Mouse (Mus musculus) neural tube, embryonic 13.5 days (tissue): ENCODE data around the gene Slc16a12. TPM values are rescaled to one million over a fixed set of nuclear protein-coding genes. Genes with fewer than 3 reads are reported as not detected.

Experiments used
- ATAC-seq: fragments of 200-750 bp; cut with Nextera tagmentation; 2 replicates; pipeline ENCODE4 v1.8.0; 2017; ENCODE audit warnings: low read depth, mild to moderate bottlenecking, moderate TSS enrichment, moderate library complexity
- H3K27ac ChIP-seq: fragments of 300-500 bp; sonication (generic); replicated peaks from 2 replicates; pipeline ENCODE4 v1.5.1; 2015; ENCODE audit warnings: moderate library complexity, mild to moderate bottlenecking, inconsistent platforms
- H3K27me3 ChIP-seq: fragments of 300-500 bp; sonication (generic); 2 replicates; pipeline ENCODE4 v1.6.1; 2015; ENCODE audit warnings: mild to moderate bottlenecking, inconsistent platforms
- H3K36me3 ChIP-seq: fragments of 300-500 bp; sonication (generic); 2 replicates; pipeline ENCODE4 v1.6.1; 2015; ENCODE audit warnings: mild to moderate bottlenecking, inconsistent platforms
- H3K4me1 ChIP-seq: fragments of 300-500 bp; sonication (generic); replicated peaks from 2 replicates; pipeline ENCODE4 v1.6.1; 2015; ENCODE audit warnings: inconsistent platforms
- H3K4me2 ChIP-seq: fragments of 300-500 bp; sonication (generic); 2 replicates; pipeline ENCODE4 v1.6.1; 2015; ENCODE audit warnings: inconsistent platforms, mild to moderate bottlenecking, moderate library complexity
- H3K4me3 ChIP-seq: fragments of 300-500 bp; sonication (generic); 2 replicates; pipeline ENCODE4 v1.5.1; 2015; ENCODE audit warnings: mild to moderate bottlenecking, inconsistent platforms
- H3K9ac ChIP-seq: fragments of 300-500 bp; sonication (generic); 2 replicates; pipeline ENCODE4 v1.6.1; 2015; ENCODE audit warnings: moderate library complexity, mild to moderate bottlenecking, inconsistent platforms
- H3K9me3 ChIP-seq: fragments of 300-500 bp; sonication (generic); 2 replicates; pipeline ENCODE4 v1.6.1; 2016; ENCODE audit warnings: inconsistent platforms
- WGBS: fragments of 180-500 bp; shearing (Covaris S2); methylation state at CpG from one replicate; pipeline ENCODE4 v1.1.7; 2015; 5-methylcytosine and 5-hydroxymethylcytosine counted together
- polyA plus RNA-seq: library from polyadenylated mRNA; unstranded; fragments of >200 nt; fragmentation: Nextera tagmentation; extraction: Ambion mirVana; gene quantifications from 2 replicates; pipeline ENCODE4 v1.2.1, GENCODE M21; 2015

The Slc16a12 gene
- polyA plus RNA-seq, 1 experiment from 2014 or later, result 2.0 TPM

GRCm38 (mm10) chr19:34724598-34724997, 22.5 kb downstream of the Slc16a12 start:
- Histone ChIP-seq H3K27me3 (no peaks in the 10 kb centered on the region), H3K9me3 (no peaks in the 10 kb centered on the region), H3K4me2 (no peak overlapping the region), H3K4me3 (no peak overlapping the region), H3K27ac (no peak overlapping the region), H3K9ac (no peak overlapping the region), H3K4me1 (no peaks in the 10 kb centered on the region), H3K36me3 (no peaks in the 10 kb centered on the region)
- no peak for ATAC-seq
- 92% methylated on average over 4 of the region's 4 CpGs for WGBS

- Histone ChIP-seq H3K9me3 (no peaks in the 10 kb centered on the region), H3K4me3 (no peak overlapping the region), H3K27me3 (no peaks in the 10 kb centered on the region), H3K4me1 (no peaks in the 10 kb centered on the region), H3K36me3 (no peaks in the 10 kb centered on the region), H3K27ac (no peak overlapping the region), H3K9ac (no peak overlapping the region), H3K4me2 (no peak overlapping the region)
- 94% methylated on average over 3 of the region's 3 CpGs for WGBS
- ATAC-seq, result no peak
Observed at GRCm38 (mm10) chr19:34722541-34722940, 24.5 kb downstream of the Slc16a12 start.

- Histone ChIP-seq H3K4me1 (no peaks in the 10 kb centered on the region), H3K27ac (no peak overlapping the region), H3K9me3 (no peaks in the 10 kb centered on the region), H3K27me3 (no peaks in the 10 kb centered on the region), H3K36me3 (no peaks in the 10 kb centered on the region), H3K9ac (no peak overlapping the region), H3K4me3 (no peak overlapping the region), H3K4me2 (no peak overlapping the region)
- no peak for ATAC-seq
Observed at GRCm38 (mm10) chr19:34720130-34720529, 27.0 kb downstream of the Slc16a12 start.

- Histone ChIP-seq H3K4me1 (no peaks in the 10 kb centered on the region), H3K9me3 (no peaks in the 10 kb centered on the region), H3K27me3 (no peaks in the 10 kb centered on the region), H3K4me2 (no peak overlapping the region), H3K36me3 (no peaks in the 10 kb centered on the region), H3K4me3 (no peak overlapping the region), H3K27ac (no peak overlapping the region), H3K9ac (no peak overlapping the region)
- no peak for ATAC-seq
- WGBS, result 92% methylated on average over 5 of the region's 5 CpGs
Observed at GRCm38 (mm10) chr19:34718963-34719362, 28.1 kb downstream of the Slc16a12 start.

- no peak overlapping the region for H3K4me2 ChIP-seq
- 70% methylated on average over 2 of the region's 2 CpGs for WGBS
- no peak for ATAC-seq
- H3K4me1 ChIP-seq, result no peaks in the 10 kb centered on the region
- no peaks in the 10 kb centered on the region for H3K27me3 ChIP-seq
- no peak overlapping the region for H3K4me3 ChIP-seq
- H3K9ac ChIP-seq, result no peak overlapping the region
- H3K27ac ChIP-seq, result no peak overlapping the region
- H3K36me3 ChIP-seq, result no peaks in the 10 kb centered on the region
- H3K9me3 ChIP-seq, result no peaks in the 10 kb centered on the region
Observed at GRCm38 (mm10) chr19:34718478-34718877, 28.6 kb downstream of the Slc16a12 start.

GRCm38 (mm10) chr19:34715895-34716294, 31.2 kb downstream of the Slc16a12 start:
- Histone ChIP-seq H3K4me3 (no peak overlapping the region), H3K4me2 (no peak overlapping the region), H3K36me3 (no peaks in the 10 kb centered on the region), H3K27ac (no peak overlapping the region), H3K9ac (no peak overlapping the region), H3K9me3 (no peaks in the 10 kb centered on the region), H3K27me3 (no peaks in the 10 kb centered on the region), H3K4me1 (no peaks in the 10 kb centered on the region)
- ATAC-seq, result no peak
- WGBS, result 78% methylated on average over 1 of the region's 1 CpGs

- H3K4me1 ChIP-seq, result no peaks in the 10 kb centered on the region
- 0 out of 2 replicates have a peak, but pooled peaks have one; percentile 19 for ATAC-seq
- H3K9me3 ChIP-seq, result no peaks in the 10 kb centered on the region
- H3K27ac ChIP-seq, result no peak overlapping the region
- no peak overlapping the region for H3K9ac ChIP-seq
- H3K27me3 ChIP-seq, result no peaks in the 10 kb centered on the region
- H3K4me2 ChIP-seq, result no peak overlapping the region
- H3K4me3 ChIP-seq, result no peak overlapping the region
- WGBS, result 47% methylated on average over 5 of the region's 5 CpGs
- no peaks in the 10 kb centered on the region for H3K36me3 ChIP-seq
Observed at GRCm38 (mm10) chr19:34714250-34714666, 32.8 kb downstream of the Slc16a12 start.

- H3K27me3 ChIP-seq, result no peaks in the 10 kb centered on the region
- no peaks in the 10 kb centered on the region for H3K4me1 ChIP-seq
- no peak overlapping the region for H3K27ac ChIP-seq
- H3K4me3 ChIP-seq, result no peak overlapping the region
- no peak overlapping the region for H3K9ac ChIP-seq
- H3K4me2 ChIP-seq, result no peak overlapping the region
- ATAC-seq, result no peak
- no peaks in the 10 kb centered on the region for H3K36me3 ChIP-seq
- no peaks in the 10 kb centered on the region for H3K9me3 ChIP-seq
- 87% methylated on average over 2 of the region's 2 CpGs for WGBS
Observed at GRCm38 (mm10) chr19:34712050-34712449, 35.0 kb downstream of the Slc16a12 start.

- no peak for ATAC-seq
- Histone ChIP-seq H3K4me3 (no peak overlapping the region), H3K4me2 (no peak overlapping the region), H3K9ac (no peak overlapping the region), H3K9me3 (no peaks in the 10 kb centered on the region), H3K27me3 (no peaks in the 10 kb centered on the region), H3K4me1 (no peaks in the 10 kb centered on the region), H3K36me3 (no peaks in the 10 kb centered on the region), H3K27ac (no peak overlapping the region)
- 97% methylated on average over 2 of the region's 2 CpGs for WGBS
Observed at GRCm38 (mm10) chr19:34708221-34708620, 38.9 kb downstream of the Slc16a12 start.

GRCm38 (mm10) chr19:34707571-34707970, 39.5 kb downstream of the Slc16a12 start:
- 81% methylated on average over 2 of the region's 2 CpGs for WGBS
- Histone ChIP-seq H3K4me3 (no peak overlapping the region), H3K4me1 (no peaks in the 10 kb centered on the region), H3K9me3 (no peaks in the 10 kb centered on the region), H3K36me3 (no peaks in the 10 kb centered on the region), H3K27ac (no peak overlapping the region), H3K4me2 (no peak overlapping the region), H3K27me3 (no peaks in the 10 kb centered on the region), H3K9ac (no peak overlapping the region)
- ATAC-seq, result no peak

GRCm38 (mm10) chr19:34706261-34706660, 40.8 kb downstream of the Slc16a12 start:
- no peaks in the 10 kb centered on the region for H3K9me3 ChIP-seq
- no peaks in the 10 kb centered on the region for H3K36me3 ChIP-seq
- no peak for ATAC-seq
- H3K4me2 ChIP-seq, result no peak overlapping the region
- H3K9ac ChIP-seq, result no peak overlapping the region
- no peaks in the 10 kb centered on the region for H3K4me1 ChIP-seq
- 75% methylated on average over 6 of the region's 6 CpGs for WGBS
- no peak overlapping the region for H3K27ac ChIP-seq
- H3K4me3 ChIP-seq, result no peak overlapping the region
- H3K27me3 ChIP-seq, result no peaks in the 10 kb centered on the region

- Histone ChIP-seq H3K4me3 (no peak overlapping the region), H3K9me3 (no peaks in the 10 kb centered on the region), H3K27me3 (no peaks in the 10 kb centered on the region), H3K27ac (no peak overlapping the region), H3K9ac (no peak overlapping the region), H3K4me2 (no peak overlapping the region), H3K4me1 (no peaks in the 10 kb centered on the region), H3K36me3 (no peaks in the 10 kb centered on the region)
- 93% methylated on average over 1 of the region's 1 CpGs for WGBS
- no peak for ATAC-seq
Observed at GRCm38 (mm10) chr19:34705141-34705540, 41.9 kb downstream of the Slc16a12 start.

GRCm38 (mm10) chr19:34699300-34699699, 47.8 kb downstream of the Slc16a12 start:
- 40% methylated on average over 2 of the region's 2 CpGs for WGBS
- no peaks in the 10 kb centered on the region for H3K4me1 ChIP-seq
- no peak overlapping the region for H3K27ac ChIP-seq
- H3K4me2 ChIP-seq, result no peak overlapping the region
- no peaks in the 10 kb centered on the region for H3K27me3 ChIP-seq
- no peaks in the 10 kb centered on the region for H3K36me3 ChIP-seq
- no peak overlapping the region for H3K9ac ChIP-seq
- H3K4me3 ChIP-seq, result no peak overlapping the region
- no peak for ATAC-seq
- H3K9me3 ChIP-seq, result no peaks in the 10 kb centered on the region
